Mouse (Mus musculus) E14TG2a.4 (cell line): Measurements from ENCODE around the gene Shisa5.

ENCODE experiments used
- H3K27me3 ChIP-seq: 2 replicates; pipeline ENCODE4 v1.6.1; 2014; ENCODE audit warnings: low read length, control low read depth; ENCODE audit not compliant: insufficient read depth
- H3K36me3 ChIP-seq: 2 replicates; pipeline ENCODE4 v1.6.1; 2014; ENCODE audit warnings: low read length, control low read depth; ENCODE audit not compliant: insufficient read depth
- H3K4me1 ChIP-seq: replicated peaks from 2 replicates; pipeline ENCODE4 v1.6.1; 2014; ENCODE audit warnings: low read depth, low read length, control low read depth
- H3K4me3 ChIP-seq: replicated peaks from 2 replicates; pipeline ENCODE4 v1.5.1; 2014; ENCODE audit warnings: mild to moderate bottlenecking, low read length
- H3K9me3 ChIP-seq: 2 replicates; pipeline ENCODE4 v1.6.1; 2014; ENCODE audit warnings: low read length, control low read depth
- CTCF ChIP-seq: conservative IDR thresholded peaks from 2 replicates; pipeline ENCODE4 v1.5.1; 2014; ENCODE audit warnings: low read length
- NANOG ChIP-seq: IDR thresholded peaks from 2 replicates; pipeline ENCODE4 v1.6.1; 2014; ENCODE audit warnings: borderline replicate concordance, low read length, mixed read lengths
- POU5F1 ChIP-seq: IDR thresholded peaks from 2 replicates; pipeline ENCODE4 v1.6.1; 2014; ENCODE audit warnings: low read length, borderline replicate concordance

Gene Shisa5

DNA sequence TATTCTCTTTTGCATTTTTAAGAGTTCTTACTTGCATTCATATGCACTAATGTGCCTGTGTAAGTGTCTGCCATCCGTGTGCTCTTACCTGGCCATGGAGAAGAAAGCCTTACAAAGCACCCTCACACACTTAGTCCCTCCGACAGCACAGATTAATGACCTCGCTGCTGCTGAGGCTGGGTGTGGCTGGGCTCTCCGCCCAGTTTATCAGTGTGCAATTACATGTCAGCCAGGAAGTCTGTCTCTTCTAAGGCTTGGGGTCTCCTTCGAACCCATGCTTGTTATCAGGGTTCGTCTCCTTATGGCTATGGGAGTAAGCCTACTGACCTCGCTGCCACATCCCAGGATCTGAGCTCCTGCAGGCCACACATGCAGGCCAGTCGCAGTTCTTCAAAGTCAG is 23.0 kb upstream of the Shisa5 start:
- H3K4me1 ChIP-seq: 0 out of 2 replicates have a peak, but pooled peaks cover 4% of the 10 kb centered on the region
- H3K4me3 ChIP-seq: no peak overlapping the region
- H3K27me3 ChIP-seq: no peaks in the 10 kb centered on the region
- no peaks in the 10 kb centered on the region for H3K9me3 ChIP-seq
- H3K36me3 ChIP-seq: no peaks in the 10 kb centered on the region
- TF ChIP-seq CTCF (no peak), POU5F1 (no peak), NANOG (no peak)

DNA sequence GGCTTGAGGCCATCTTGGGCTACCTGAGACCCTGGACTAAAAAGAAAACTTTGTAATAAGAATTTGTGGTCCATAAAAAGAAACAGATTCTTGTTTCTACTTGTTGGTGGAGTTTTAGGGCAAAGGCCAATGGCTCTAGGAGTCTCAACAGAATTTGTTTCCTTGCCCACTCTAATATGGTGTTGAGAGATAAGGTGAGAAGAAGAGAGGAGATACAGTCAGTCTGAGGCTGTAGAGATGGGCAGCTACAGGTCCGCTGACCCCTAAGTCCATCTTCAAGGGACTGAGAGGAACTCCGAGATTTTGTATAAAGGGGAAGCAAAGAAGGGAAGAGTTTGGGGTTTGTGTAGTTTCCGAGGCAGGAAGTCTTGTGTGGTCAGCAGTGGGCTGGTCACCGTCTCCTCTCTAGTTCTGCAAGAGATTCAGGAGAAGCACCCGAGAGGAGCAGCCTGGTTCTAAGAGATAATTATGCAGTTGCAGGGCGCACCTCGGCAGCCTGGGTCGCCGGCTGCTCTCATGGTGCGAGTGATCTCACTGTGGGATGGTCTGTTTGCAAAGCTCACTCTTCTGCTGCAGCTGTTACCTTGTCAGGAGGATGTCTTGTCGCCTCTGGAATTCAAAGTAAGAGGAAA is 21.3 kb upstream of the Shisa5 start:
- Histone ChIP-seq H3K4me1 (0 out of 2 replicates have a peak, but pooled peaks cover 4% of the 10 kb centered on the region), H3K4me3 (no peak overlapping the region), H3K9me3 (no peaks in the 10 kb centered on the region), H3K27me3 (no peaks in the 10 kb centered on the region), H3K36me3 (no peaks in the 10 kb centered on the region)
- TF ChIP-seq NANOG: no peak
- no peak for TF ChIP-seq CTCF

DNA sequence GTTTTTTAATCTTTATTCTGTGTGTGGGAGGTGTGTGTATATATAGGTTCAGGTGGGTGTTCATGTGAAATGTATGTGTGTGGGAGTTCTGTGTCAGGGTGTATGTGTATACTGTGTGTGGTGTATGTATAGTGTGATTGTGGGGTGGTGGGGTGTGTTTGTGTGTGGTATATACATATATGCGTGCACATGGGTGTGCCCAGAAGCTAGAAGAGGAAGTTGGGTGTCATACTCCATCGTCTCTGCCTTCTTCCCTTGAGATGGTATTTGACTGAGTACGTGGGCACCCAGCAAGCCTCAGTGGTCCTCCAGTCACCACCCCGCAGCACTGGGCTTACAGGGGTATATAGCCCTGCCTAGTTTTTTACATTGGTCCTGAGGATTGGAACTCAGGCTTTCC is 16.9 kb upstream of the Shisa5 start:
- TF ChIP-seq CTCF: no peak
- no peak for TF ChIP-seq NANOG
- TF ChIP-seq POU5F1: no peak
- Histone ChIP-seq H3K9me3 (no peaks in the 10 kb centered on the region), H3K36me3 (no peaks in the 10 kb centered on the region)

DNA sequence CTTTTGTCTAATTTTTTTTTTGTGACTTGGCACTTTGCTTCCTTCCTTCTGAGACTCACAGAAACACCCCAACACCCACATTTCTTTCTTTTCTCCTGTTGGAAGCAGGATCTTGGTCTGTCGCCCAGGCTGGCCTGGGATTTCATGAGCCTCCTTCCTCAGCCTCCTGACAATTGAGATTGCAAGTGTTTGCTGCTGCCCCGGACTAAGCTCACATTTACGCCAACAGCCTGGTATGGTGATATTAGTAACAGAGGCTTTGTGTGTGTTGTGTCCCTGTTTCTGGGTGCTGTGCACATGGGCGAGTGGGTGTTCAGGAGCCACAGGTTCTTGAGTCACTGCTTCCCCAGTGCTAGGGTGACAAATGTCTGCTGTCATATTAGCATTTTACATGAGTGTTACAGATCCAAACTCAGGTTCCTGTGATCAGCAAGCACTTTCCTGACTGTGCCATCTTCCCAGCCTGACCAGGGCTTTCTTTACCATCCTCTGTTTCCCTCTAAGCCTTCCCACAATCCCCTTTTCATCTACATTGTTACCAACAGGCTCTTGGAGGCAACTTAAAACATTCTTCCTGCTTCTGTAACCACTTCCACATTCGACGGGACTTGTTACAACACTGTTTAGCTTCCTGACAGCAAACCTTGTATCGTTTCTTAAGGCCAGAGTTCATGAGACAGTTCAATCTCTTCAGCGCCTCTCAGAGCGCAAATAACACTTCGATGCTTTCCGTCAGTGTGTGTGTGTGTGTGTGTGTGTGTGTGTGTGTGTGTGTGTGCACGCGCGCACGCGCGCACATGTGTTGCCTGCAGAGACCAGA is 15.3 kb upstream of the Shisa5 start:
- H3K36me3 ChIP-seq: no peaks in the 10 kb centered on the region
- TF ChIP-seq POU5F1 (no peak), NANOG (no peak), CTCF (no peak)
- H3K27me3 ChIP-seq: no peaks in the 10 kb centered on the region
- no peak overlapping the region for H3K4me3 ChIP-seq
- H3K9me3 ChIP-seq: no peaks in the 10 kb centered on the region
- peaks cover 13% of the 10 kb centered on the region for H3K4me1 ChIP-seq

More for the DNA sequence above, 16.9 kb upstream of the Shisa5 start:
- Histone ChIP-seq H3K27me3 (no peaks in the 10 kb centered on the region), H3K4me3 (no peak overlapping the region), H3K4me1 (peaks cover 13% of the 10 kb centered on the region)

DNA sequence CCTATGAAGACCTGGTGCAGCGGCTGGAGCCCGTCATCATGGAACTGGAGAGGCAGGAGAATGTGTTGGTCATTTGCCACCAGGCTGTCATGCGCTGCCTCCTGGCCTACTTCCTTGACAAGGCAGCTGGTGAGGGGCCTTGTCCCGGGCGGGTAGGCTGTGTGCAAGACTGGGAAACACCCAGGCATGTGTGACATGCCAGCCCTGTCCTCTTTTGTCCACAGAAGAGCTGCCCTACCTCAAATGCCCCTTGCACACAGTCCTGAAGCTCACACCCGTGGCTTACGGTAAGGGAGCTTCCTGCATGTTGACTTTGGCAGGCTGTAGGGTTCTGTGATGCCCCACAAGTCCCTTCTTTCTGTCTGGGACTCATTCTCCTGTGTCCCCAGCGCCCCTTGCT is 10.8 kb upstream of the Shisa5 start:
- Histone ChIP-seq H3K9me3 (no peaks in the 10 kb centered on the region), H3K4me3 (no peak overlapping the region), H3K27me3 (no peaks in the 10 kb centered on the region), H3K36me3 (peaks cover 6% of the 10 kb centered on the region; the same call in 1 of the 2 replicates), H3K4me1 (peaks cover 39% of the 10 kb centered on the region)
- no peak for TF ChIP-seq POU5F1
- TF ChIP-seq CTCF: no peak
- no peak for TF ChIP-seq NANOG

DNA sequence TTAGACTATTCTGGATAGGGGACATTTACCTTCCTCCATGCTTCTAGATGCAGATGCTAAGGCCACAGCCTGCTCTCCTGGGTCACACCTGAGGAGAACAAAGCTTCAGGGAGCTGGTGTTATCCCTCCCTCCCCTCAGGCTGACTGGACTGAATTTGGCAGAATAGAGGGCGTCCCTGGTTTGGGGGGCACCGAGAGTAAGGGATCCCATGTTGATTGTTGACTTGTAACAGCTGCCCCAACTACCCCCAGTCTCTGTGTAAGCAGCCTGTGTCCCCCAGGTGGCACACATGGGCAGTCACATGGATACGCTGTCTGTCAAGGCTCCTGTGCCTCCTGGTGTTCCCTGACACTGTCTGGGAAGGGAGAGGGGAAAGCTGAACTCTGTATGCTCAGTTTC is 9.9 kb upstream of the Shisa5 start:
- H3K9me3 ChIP-seq: no peaks in the 10 kb centered on the region
- no peak for TF ChIP-seq CTCF
- TF ChIP-seq POU5F1: no peak
- no peak for TF ChIP-seq NANOG
- peaks cover 48% of the 10 kb centered on the region for H3K4me1 ChIP-seq
- H3K4me3 ChIP-seq: no peak overlapping the region
- no peaks in the 10 kb centered on the region for H3K27me3 ChIP-seq
- H3K36me3 ChIP-seq: peaks cover 6% of the 10 kb centered on the region; the same call in 1 of the 2 replicates

DNA sequence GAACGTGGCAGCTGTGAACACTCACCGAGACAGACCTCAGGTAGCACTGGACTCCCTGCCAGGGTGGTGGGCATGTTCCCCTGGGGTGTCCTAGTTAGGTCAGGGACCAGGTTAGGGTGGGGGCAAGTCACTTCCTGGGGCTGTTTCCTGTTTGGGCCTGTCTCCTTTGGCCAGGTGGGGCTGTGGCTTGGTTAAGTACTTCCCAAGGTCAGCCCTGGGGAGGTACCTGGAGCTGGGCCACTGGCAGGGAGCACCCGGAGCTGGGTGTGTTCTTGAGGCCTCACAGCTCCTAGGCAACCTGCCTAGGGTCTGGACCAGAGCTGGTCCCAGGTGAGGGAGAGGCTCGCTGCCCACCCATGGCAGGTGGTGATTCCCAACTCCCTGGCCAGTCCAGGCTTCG is 9.4 kb upstream of the Shisa5 start:
- H3K9me3 ChIP-seq: no peaks in the 10 kb centered on the region
- H3K27me3 ChIP-seq: no peaks in the 10 kb centered on the region
- H3K4me3 ChIP-seq: no peak overlapping the region
- TF ChIP-seq NANOG (no peak), CTCF (no peak), POU5F1 (no peak)
- peaks cover 6% of the 10 kb centered on the region; the same call in 1 of the 2 replicates for H3K36me3 ChIP-seq
- peaks cover 50% of the 10 kb centered on the region for H3K4me1 ChIP-seq

DNA sequence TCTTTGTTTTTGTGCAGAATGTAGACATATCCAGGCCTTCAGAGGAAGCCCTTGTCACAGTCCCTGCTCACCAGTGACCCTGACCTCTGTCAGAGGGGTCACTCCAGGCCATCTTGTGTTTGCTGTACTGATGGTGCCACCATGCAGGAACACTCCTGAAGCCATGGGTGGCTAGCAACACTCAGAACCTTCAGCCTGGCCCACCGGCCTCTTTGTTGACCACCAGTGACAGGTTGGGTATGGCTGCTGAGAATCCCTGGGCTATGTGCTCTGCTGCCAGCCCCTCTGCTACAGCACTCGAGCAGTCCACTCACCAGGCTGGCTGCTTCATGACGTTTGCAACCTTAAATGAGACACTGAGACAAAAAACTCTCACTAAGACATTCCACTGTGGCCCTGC is 8.1 kb upstream of the Shisa5 start:
- peaks cover 43% of the 10 kb centered on the region for H3K4me1 ChIP-seq
- no peak overlapping the region for H3K4me3 ChIP-seq
- TF ChIP-seq POU5F1 (no peak), NANOG (no peak), CTCF (no peak)

DNA sequence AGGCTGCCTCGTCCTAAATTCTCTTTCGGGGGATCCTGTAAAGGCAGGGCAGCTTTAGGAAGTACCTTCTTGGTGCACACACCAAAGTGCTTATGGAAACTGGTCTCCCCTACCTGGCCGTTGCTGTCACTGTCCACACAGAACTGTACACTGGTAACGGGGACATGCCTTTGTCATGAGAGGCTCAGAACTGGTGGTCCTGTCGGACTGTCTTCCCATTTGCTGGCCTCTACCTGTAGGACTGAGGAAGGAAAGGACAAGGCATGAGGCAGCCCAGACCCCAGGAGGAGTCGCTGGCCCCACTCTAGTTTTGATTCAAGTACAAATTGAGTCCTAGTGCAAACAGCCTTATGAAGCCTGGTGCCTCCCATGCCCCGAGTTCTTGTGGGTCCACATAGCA is 7.4 kb upstream of the Shisa5 start:
- Histone ChIP-seq H3K4me3 (no peak overlapping the region), H3K36me3 (peaks cover 6% of the 10 kb centered on the region; the same call in 1 of the 2 replicates), H3K9me3 (no peaks in the 10 kb centered on the region), H3K27me3 (no peaks in the 10 kb centered on the region), H3K4me1 (peaks cover 37% of the 10 kb centered on the region)
- TF ChIP-seq NANOG (no peak), POU5F1 (no peak), CTCF (no peak)

More for the DNA sequence above, 8.1 kb upstream of the Shisa5 start:
- Histone ChIP-seq H3K27me3 (no peaks in the 10 kb centered on the region), H3K9me3 (no peaks in the 10 kb centered on the region), H3K36me3 (peaks cover 6% of the 10 kb centered on the region; the same call in 1 of the 2 replicates)
